Mouse (Mus musculus): ENCODE measurements around the gene Prr7. TPM values are rescaled to one million over a fixed set of nuclear protein-coding genes. Genes with fewer than 3 reads are reported as not detected.

Prr7 gene
- polyA plus RNA-seq, 1 experiment from 2014 or later, result 0.29 TPM

GRCm38 (mm10) chr13:55483593-55483992, 19.5 kb downstream of the Prr7 start:
- H3K27ac ChIP-seq, result peak overlapping the region; percentile 7; the same call in 1 of the 2 replicates
- H3K4me3 ChIP-seq, result no peak overlapping the region
- H3K9ac ChIP-seq, result no peak overlapping the region
- WGBS, result 52% methylated on average over 15 of the region's 15 CpGs
- H3K4me2 ChIP-seq, result peak overlapping the region; percentile 9; the same call in 1 of the 2 replicates
- H3K27me3 ChIP-seq, result no peaks in the 10 kb centered on the region
- no peak for ATAC-seq (ENCODE audit: borderline replicate concordance, extremely low read depth, low FRiP score, low TSS enrichment)
- peaks cover 29% of the 10 kb centered on the region for H3K36me3 ChIP-seq
- H3K4me1 ChIP-seq, result peaks cover 50% of the 10 kb centered on the region
- no peaks in the 10 kb centered on the region for H3K9me3 ChIP-seq

GRCm38 (mm10) chr13:55484520-55485088, 20.5 kb downstream of the Prr7 start:
- H3K4me1 ChIP-seq, result peaks cover 50% of the 10 kb centered on the region

GRCm38 (mm10) chr13:55486029-55486794, 22.1 kb downstream of the Prr7 start:
- Histone ChIP-seq H3K4me3 (peak overlapping the region; percentile 97), H3K9me3 (no peaks in the 10 kb centered on the region), H3K4me1 (peaks cover 50% of the 10 kb centered on the region), H3K27ac (no peak overlapping the region), H3K9ac (peak overlapping the region; percentile 95), H3K27me3 (no peaks in the 10 kb centered on the region), H3K36me3 (peaks cover 10% of the 10 kb centered on the region), H3K4me2 (peak overlapping the region; percentile 93)
- WGBS, result 35% methylated on average over 14 of the region's 14 CpGs
- ATAC-seq (ENCODE audit: borderline replicate concordance, extremely low read depth, low FRiP score, low TSS enrichment), result no peak

More at GRCm38 (mm10) chr13:55484520-55485088, 20.5 kb downstream of the Prr7 start:
- Histone ChIP-seq H3K4me3 (no peak overlapping the region), H3K9ac (no peak overlapping the region), H3K27me3 (no peaks in the 10 kb centered on the region), H3K36me3 (peaks cover 23% of the 10 kb centered on the region), H3K27ac (no peak overlapping the region), H3K9me3 (no peaks in the 10 kb centered on the region), H3K4me2 (no peak overlapping the region)
- no peak for ATAC-seq (ENCODE audit: borderline replicate concordance, extremely low read depth, low FRiP score, low TSS enrichment)
- WGBS, result 48% methylated on average over 7 of the region's 7 CpGs

GRCm38 (mm10) chr13:55486916-55487577, 23.0 kb downstream of the Prr7 start:
- peak; percentile 61 for ATAC-seq (ENCODE audit: borderline replicate concordance, extremely low read depth, low FRiP score, low TSS enrichment)
- 2% methylated on average over 27 of the region's 29 CpGs for WGBS
- H3K4me1 ChIP-seq, result peaks cover 50% of the 10 kb centered on the region
- peak overlapping the region; percentile 97 for H3K4me3 ChIP-seq
- H3K9me3 ChIP-seq, result no peaks in the 10 kb centered on the region
- H3K36me3 ChIP-seq, result peaks cover 2% of the 10 kb centered on the region; the same call in 1 of the 2 replicates
- H3K4me2 ChIP-seq, result peak overlapping the region; percentile 93
- peaks cover 3% of the 10 kb centered on the region; the same call in 1 of the 2 replicates for H3K27me3 ChIP-seq
- H3K9ac ChIP-seq, result peak overlapping the region; percentile 95
- peak overlapping the region; percentile 87 for H3K27ac ChIP-seq

- peaks cover 44% of the 10 kb centered on the region for H3K4me1 ChIP-seq
- peak within 1 kb of the TSS; percentile 97 for H3K4me3 ChIP-seq
- H3K27ac ChIP-seq, result peak within 1 kb of the TSS; percentile 87
- ATAC-seq (ENCODE audit: borderline replicate concordance, extremely low read depth, low FRiP score, low TSS enrichment), result peak; percentile 80
- peak within 1 kb of the TSS; percentile 93 for H3K4me2 ChIP-seq
- H3K36me3 ChIP-seq, result no peaks in the 10 kb centered on the region
- peaks cover 9% of the 10 kb centered on the region; the same call in 1 of the 2 replicates for H3K27me3 ChIP-seq
- WGBS, result 2% methylated on average over 67 of the region's 83 CpGs
- H3K9ac ChIP-seq, result peak within 1 kb of the TSS; percentile 95
- H3K9me3 ChIP-seq, result no peaks in the 10 kb centered on the region
Measured at GRCm38 (mm10) chr13:55487578-55488498, 23.8 kb downstream of the Prr7 start, which contains the start of gene Dbn1. Gene Dbn1 (minus strand): TSS chr13:55488111.

- peaks cover 21% of the 10 kb centered on the region for H3K4me1 ChIP-seq
- peaks cover 14% of the 10 kb centered on the region; the same call in 1 of the 2 replicates for H3K27me3 ChIP-seq
- no peak overlapping the region for H3K4me2 ChIP-seq
- H3K4me3 ChIP-seq, result no peak overlapping the region
- no peak overlapping the region for H3K9ac ChIP-seq
- 13% methylated on average over 2 of the region's 2 CpGs for WGBS
- ATAC-seq (ENCODE audit: borderline replicate concordance, extremely low read depth, low FRiP score, low TSS enrichment), result peak; percentile 20; the same call in 1 of the 2 replicates
- no peak overlapping the region for H3K27ac ChIP-seq
- H3K9me3 ChIP-seq, result no peaks in the 10 kb centered on the region
- H3K36me3 ChIP-seq, result peaks cover 8% of the 10 kb centered on the region
Measured at GRCm38 (mm10) chr13:55494257-55494656, 30.2 kb downstream of the Prr7 start.

- H3K36me3 ChIP-seq, result peaks cover 12% of the 10 kb centered on the region
- H3K27me3 ChIP-seq, result peaks cover 16% of the 10 kb centered on the region; the same call in 1 of the 2 replicates
- ATAC-seq (ENCODE audit: borderline replicate concordance, extremely low read depth, low FRiP score, low TSS enrichment), result peak; percentile 50
- no peak overlapping the region for H3K4me2 ChIP-seq
- H3K27ac ChIP-seq, result no peak overlapping the region
- H3K4me3 ChIP-seq, result no peak overlapping the region
- H3K9ac ChIP-seq, result no peak overlapping the region
- peaks cover 24% of the 10 kb centered on the region for H3K4me1 ChIP-seq
- WGBS, result 16% methylated on average over 18 of the region's 18 CpGs
- no peaks in the 10 kb centered on the region for H3K9me3 ChIP-seq
Measured at GRCm38 (mm10) chr13:55494883-55495621, 31.0 kb downstream of the Prr7 start.

- no peak overlapping the region for H3K9ac ChIP-seq
- H3K4me2 ChIP-seq, result no peak overlapping the region
- H3K27me3 ChIP-seq, result peaks cover 16% of the 10 kb centered on the region; the same call in 1 of the 2 replicates
- H3K27ac ChIP-seq, result no peak overlapping the region
- peaks cover 30% of the 10 kb centered on the region for H3K4me1 ChIP-seq
- H3K9me3 ChIP-seq, result no peaks in the 10 kb centered on the region
- no peak for ATAC-seq (ENCODE audit: borderline replicate concordance, extremely low read depth, low FRiP score, low TSS enrichment)
- no peak overlapping the region for H3K4me3 ChIP-seq
- peaks cover 15% of the 10 kb centered on the region for H3K36me3 ChIP-seq
- WGBS, result 35% methylated on average over 4 of the region's 4 CpGs
Measured at GRCm38 (mm10) chr13:55495702-55496101, 31.6 kb downstream of the Prr7 start.

- Histone ChIP-seq H3K27ac (no peak overlapping the region), H3K9me3 (no peaks in the 10 kb centered on the region), H3K4me2 (no peak overlapping the region), H3K9ac (no peak overlapping the region), H3K36me3 (peaks cover 20% of the 10 kb centered on the region), H3K4me1 (peaks cover 31% of the 10 kb centered on the region), H3K27me3 (peaks cover 16% of the 10 kb centered on the region; the same call in 1 of the 2 replicates), H3K4me3 (no peak overlapping the region)
- WGBS, result 79% methylated on average over 6 of the region's 6 CpGs
- ATAC-seq (ENCODE audit: borderline replicate concordance, extremely low read depth, low FRiP score, low TSS enrichment), result no peak
Measured at GRCm38 (mm10) chr13:55496661-55497060, 32.6 kb downstream of the Prr7 start.

GRCm38 (mm10) chr13:55498906-55499305, 34.8 kb downstream of the Prr7 start:
- peaks cover 11% of the 10 kb centered on the region; the same call in 1 of the 2 replicates for H3K27me3 ChIP-seq
- WGBS, result 57% methylated on average over 11 of the region's 11 CpGs
- no peak overlapping the region for H3K4me3 ChIP-seq
- ATAC-seq (ENCODE audit: borderline replicate concordance, extremely low read depth, low FRiP score, low TSS enrichment), result no peak
- H3K27ac ChIP-seq, result no peak overlapping the region
- peaks cover 40% of the 10 kb centered on the region for H3K36me3 ChIP-seq
- peaks cover 31% of the 10 kb centered on the region for H3K4me1 ChIP-seq
- no peak overlapping the region for H3K9ac ChIP-seq
- H3K9me3 ChIP-seq, result no peaks in the 10 kb centered on the region
- no peak overlapping the region for H3K4me2 ChIP-seq
